Mouse (Mus musculus) stomach, postnatal 0 days (tissue): ENCODE measurements around the gene 1700013F07Rik.

ENCODE experiments used
- CTCF ChIP-seq: IDR thresholded peaks from 2 replicates; pipeline ENCODE4 v1.5.1; 2016; ENCODE audit warnings: antibody characterized with exemption, low read depth, mild to moderate bottlenecking, moderate library complexity
- EP300 ChIP-seq: optimal IDR thresholded peaks from 2 replicates; pipeline ENCODE3; 2016; ENCODE audit warnings: antibody characterized with exemption

DNA sequence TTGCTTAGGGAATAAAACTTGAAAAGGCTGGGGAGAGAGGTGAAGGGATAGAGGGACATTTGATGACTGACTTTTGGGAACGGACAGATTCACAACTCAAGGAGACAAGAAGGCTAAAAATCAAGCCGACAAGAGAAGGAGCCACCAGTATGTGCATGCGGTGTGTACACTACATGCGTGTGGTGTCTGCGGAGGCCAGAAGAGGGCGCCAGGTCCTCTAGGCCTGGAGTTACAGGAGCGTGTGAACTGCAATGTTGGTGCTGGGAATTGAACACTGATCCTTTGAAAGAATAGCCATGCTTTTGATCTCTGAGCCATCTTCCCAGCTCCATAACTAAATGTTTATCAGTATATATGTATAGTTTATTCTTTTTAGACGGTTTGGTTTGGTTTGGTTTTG lies 5.5 kb upstream of the 1700013F07Rik start:
- no peak for TF ChIP-seq CTCF
- TF ChIP-seq EP300 = no peak
